Mouse (Mus musculus) erythroblast, embryonic 14.5 days (primary cell): ENCODE results near the gene Tas2r134. TPM values are rescaled to one million over a fixed set of nuclear protein-coding genes. Genes with fewer than 3 reads are reported as not detected.

Experiments used
- H3K27me3 ChIP-seq: 2 replicates; pipeline ENCODE4 v1.6.1; 2012; ENCODE audit warnings: inconsistent platforms; ENCODE audit not compliant: control insufficient read depth
- H3K36me3 ChIP-seq: 2 replicates; pipeline ENCODE4 v1.6.1; 2012; ENCODE audit warnings: mild to moderate bottlenecking, inconsistent platforms; ENCODE audit not compliant: control insufficient read depth
- H3K4me1 ChIP-seq: 2 replicates; pipeline ENCODE4 v1.6.1; 2012; ENCODE audit warnings: inconsistent platforms; ENCODE audit not compliant: control insufficient read depth
- H3K4me3 ChIP-seq: replicated peaks from 2 replicates; pipeline ENCODE3; 2012; ENCODE audit warnings: moderate library complexity, mild to moderate bottlenecking, inconsistent platforms
- H3K9me3 ChIP-seq: 2 replicates; pipeline ENCODE4 v1.6.1; 2012; ENCODE audit warnings: low read length, inconsistent platforms, mixed read lengths; ENCODE audit not compliant: control insufficient read depth
- GATA1 ChIP-seq: IDR thresholded peaks from 2 replicates; pipeline ENCODE4 v1.6.1; 2012; ENCODE audit warnings: low read length, inconsistent platforms, mixed read lengths
- TAL1 ChIP-seq: IDR thresholded peaks from 3 replicates; pipeline ENCODE4 v1.6.1; 2012; ENCODE audit warnings: low read length, inconsistent platforms, mixed read lengths
- polyA plus RNA-seq: library from polyadenylated mRNA; stranded (reverse); fragments of >175 nt; gene quantifications from 2 replicates; pipeline ENCODE4 v1.2.3, GENCODE M21; 2012

Tas2r134 gene
- not detected in 2 replicates for polyA plus RNA-seq

GRCm38 (mm10) chr2:51627211-51627610 is at the start of gene Tas2r134:
Gene Tas2r134, plus strand, starts transcription at chr2:51627511.
- H3K4me1 ChIP-seq = no peaks in the 10 kb centered on the region
- H3K4me3 ChIP-seq = no peak within 1 kb of the TSS
- no peaks in the 10 kb centered on the region for H3K9me3 ChIP-seq
- H3K27me3 ChIP-seq = no peaks in the 10 kb centered on the region
- no peak for TF ChIP-seq GATA1
- no peak for TF ChIP-seq TAL1
- no peaks in the 10 kb centered on the region for H3K36me3 ChIP-seq

- no peaks in the 10 kb centered on the region for H3K4me1 ChIP-seq
- H3K27me3 ChIP-seq = no peaks in the 10 kb centered on the region
- TF ChIP-seq TAL1 (no peak), GATA1 (no peak)
- H3K4me3 ChIP-seq = no peak overlapping the region
- H3K9me3 ChIP-seq = no peaks in the 10 kb centered on the region
- no peaks in the 10 kb centered on the region for H3K36me3 ChIP-seq
Measured at GRCm38 (mm10) chr2:51579767-51580166, 47.5 kb upstream of the Tas2r134 start.

- no peaks in the 10 kb centered on the region for H3K27me3 ChIP-seq
- no peaks in the 10 kb centered on the region for H3K9me3 ChIP-seq
- no peaks in the 10 kb centered on the region for H3K36me3 ChIP-seq
- H3K4me3 ChIP-seq = no peak overlapping the region
- H3K4me1 ChIP-seq = no peaks in the 10 kb centered on the region
- TF ChIP-seq GATA1 = no peak
- TF ChIP-seq TAL1 = no peak
Measured at GRCm38 (mm10) chr2:51584050-51585046, 43.0 kb upstream of the Tas2r134 start.

GRCm38 (mm10) chr2:51588336-51588735 is 39.0 kb upstream of the Tas2r134 start:
- Histone ChIP-seq H3K27me3 (no peaks in the 10 kb centered on the region), H3K36me3 (no peaks in the 10 kb centered on the region), H3K9me3 (no peaks in the 10 kb centered on the region), H3K4me3 (no peak overlapping the region), H3K4me1 (no peaks in the 10 kb centered on the region)
- TF ChIP-seq TAL1 = no peak
- TF ChIP-seq GATA1 = no peak

GRCm38 (mm10) chr2:51588895-51589294 is 38.4 kb upstream of the Tas2r134 start:
- Histone ChIP-seq H3K4me1 (no peaks in the 10 kb centered on the region), H3K4me3 (no peak overlapping the region), H3K27me3 (no peaks in the 10 kb centered on the region), H3K36me3 (no peaks in the 10 kb centered on the region), H3K9me3 (no peaks in the 10 kb centered on the region)
- no peak for TF ChIP-seq GATA1
- TF ChIP-seq TAL1 = no peak

- Histone ChIP-seq H3K36me3 (no peaks in the 10 kb centered on the region), H3K4me3 (no peak overlapping the region), H3K9me3 (no peaks in the 10 kb centered on the region), H3K27me3 (no peaks in the 10 kb centered on the region), H3K4me1 (no peaks in the 10 kb centered on the region)
- TF ChIP-seq TAL1 = no peak
- TF ChIP-seq GATA1 = no peak
Measured at GRCm38 (mm10) chr2:51589627-51590026, 37.7 kb upstream of the Tas2r134 start.

- TF ChIP-seq TAL1 = no peak
- no peak for TF ChIP-seq GATA1
- H3K36me3 ChIP-seq = no peaks in the 10 kb centered on the region
Measured at GRCm38 (mm10) chr2:51590308-51590707, 37.0 kb upstream of the Tas2r134 start.

GRCm38 (mm10) chr2:51592157-51592556 is 35.2 kb upstream of the Tas2r134 start:
- TF ChIP-seq GATA1 (no peak), TAL1 (no peak)

More at GRCm38 (mm10) chr2:51590308-51590707, 37.0 kb upstream of the Tas2r134 start:
- Histone ChIP-seq H3K27me3 (no peaks in the 10 kb centered on the region), H3K4me3 (no peak overlapping the region), H3K4me1 (no peaks in the 10 kb centered on the region), H3K9me3 (no peaks in the 10 kb centered on the region)

GRCm38 (mm10) chr2:51599473-51600201 is 27.7 kb upstream of the Tas2r134 start:
- H3K4me3 ChIP-seq = no peak overlapping the region
- H3K36me3 ChIP-seq = no peaks in the 10 kb centered on the region
- H3K27me3 ChIP-seq = no peaks in the 10 kb centered on the region
- TF ChIP-seq GATA1 (no peak), TAL1 (no peak)
- H3K9me3 ChIP-seq = no peaks in the 10 kb centered on the region
- H3K4me1 ChIP-seq = no peaks in the 10 kb centered on the region

More at GRCm38 (mm10) chr2:51592157-51592556, 35.2 kb upstream of the Tas2r134 start:
- H3K36me3 ChIP-seq = no peaks in the 10 kb centered on the region
- no peaks in the 10 kb centered on the region for H3K27me3 ChIP-seq
- no peaks in the 10 kb centered on the region for H3K9me3 ChIP-seq
- H3K4me1 ChIP-seq = no peaks in the 10 kb centered on the region
- no peak overlapping the region for H3K4me3 ChIP-seq
